Mouse (Mus musculus) megakaryocyte, embryonic 14.5 days (primary cell): ENCODE measurements at regions not wholly inside any gene's neighbourhood (a gene's known extent, or its start where the extent isn't known, plus 50 kb on each side); places are given as distances from the start of the nearest gene placed in this dataset.

ENCODE experiments used
- H3K27me3 ChIP-seq: replicated peaks from 2 replicates; pipeline ENCODE3; 2012; ENCODE audit warnings: inconsistent platforms
- H3K36me3 ChIP-seq: replicated peaks from 2 replicates; pipeline ENCODE3; 2012; ENCODE audit warnings: low read length, inconsistent platforms, mixed read lengths
- H3K4me1 ChIP-seq: 2 replicates; pipeline ENCODE4 v1.6.1; 2012; ENCODE audit warnings: inconsistent platforms
- H3K4me3 ChIP-seq: replicated peaks from 2 replicates; pipeline ENCODE3; 2012; ENCODE audit warnings: moderate library complexity, mild to moderate bottlenecking, inconsistent platforms
- H3K9me3 ChIP-seq: 2 replicates; pipeline ENCODE4 v1.6.1; 2012; ENCODE audit warnings: inconsistent platforms
- FLI1 ChIP-seq: IDR thresholded peaks from 2 replicates; pipeline ENCODE4 v1.6.1; 2012; ENCODE audit warnings: low read length, inconsistent platforms, mixed read lengths
- GATA1 ChIP-seq: IDR thresholded peaks from 3 replicates; pipeline ENCODE4 v1.6.1; 2012; ENCODE audit warnings: mixed read lengths, low read length, inconsistent platforms, borderline replicate concordance

DNA sequence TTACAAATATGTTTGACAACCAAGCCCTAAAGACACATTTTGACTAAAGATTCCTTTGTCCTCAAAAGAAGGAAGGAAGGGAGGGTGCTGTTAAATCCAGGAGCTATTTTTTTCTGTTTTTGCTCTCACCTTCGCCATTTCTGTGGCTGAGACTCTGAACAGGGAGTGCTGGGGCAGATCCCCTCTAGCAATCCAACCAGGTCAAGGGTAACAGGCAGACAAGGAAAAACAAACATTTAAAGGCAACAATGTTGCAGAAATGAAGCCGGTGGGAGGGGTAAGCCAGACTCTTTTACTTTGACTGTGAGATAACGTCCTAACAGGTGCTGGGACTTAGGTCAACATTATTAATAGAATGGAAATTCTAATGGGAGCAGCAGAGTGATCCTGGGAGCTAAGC lies 158.2 kb upstream of the Slc38a2 start:
- TF ChIP-seq FLI1 (no peak), GATA1 (no peak)

DNA sequence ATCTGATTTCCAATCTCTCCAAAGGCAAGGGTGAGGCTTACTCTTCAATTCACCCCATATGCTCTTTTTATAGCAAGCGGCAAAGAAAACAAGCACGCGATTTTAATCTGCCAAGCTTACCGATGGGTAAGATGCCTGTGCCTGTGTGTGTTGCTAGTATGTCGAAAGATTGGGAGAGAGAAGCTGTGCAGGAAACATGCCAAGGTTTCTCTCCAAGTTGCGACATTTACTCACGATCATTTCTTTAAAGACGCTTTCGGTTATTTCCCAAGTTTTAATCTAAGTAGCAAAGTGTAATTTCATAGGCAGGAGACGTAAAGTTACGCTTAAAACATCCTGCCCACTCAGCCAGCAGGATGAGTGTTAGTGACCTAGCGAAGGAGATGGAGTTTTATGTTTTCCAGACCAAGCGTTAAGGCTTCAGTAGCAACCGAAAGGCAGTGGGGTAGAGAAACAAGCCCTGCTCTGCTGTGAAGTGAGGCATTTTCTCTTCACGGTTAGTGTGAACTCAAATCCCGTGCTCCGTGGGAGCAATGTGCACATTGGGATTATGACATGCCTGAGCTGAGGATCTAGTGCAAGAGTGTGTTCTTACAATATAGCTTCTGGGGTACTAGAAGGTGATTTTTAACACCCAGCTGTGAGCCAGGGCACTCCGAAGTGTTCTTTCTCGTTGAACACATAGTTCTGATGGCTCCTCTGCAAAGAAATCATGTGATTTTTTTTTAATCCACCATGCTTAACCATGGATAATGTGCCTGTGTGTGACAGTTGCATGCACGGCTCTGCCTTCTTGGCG lies 152.6 kb upstream of the Slc38a2 start:
- Histone ChIP-seq H3K4me3 (no peak overlapping the region), H3K9me3 (peaks cover 16% of the 10 kb centered on the region), H3K27me3 (no peaks in the 10 kb centered on the region), H3K4me1 (no peaks in the 10 kb centered on the region), H3K36me3 (no peaks in the 10 kb centered on the region)
- TF ChIP-seq FLI1 (no peak), GATA1 (no peak)

More for the DNA sequence above, 158.2 kb upstream of the Slc38a2 start:
- Histone ChIP-seq H3K27me3 (no peaks in the 10 kb centered on the region), H3K36me3 (no peaks in the 10 kb centered on the region), H3K9me3 (peaks cover 9% of the 10 kb centered on the region), H3K4me3 (no peak overlapping the region), H3K4me1 (no peaks in the 10 kb centered on the region)

DNA sequence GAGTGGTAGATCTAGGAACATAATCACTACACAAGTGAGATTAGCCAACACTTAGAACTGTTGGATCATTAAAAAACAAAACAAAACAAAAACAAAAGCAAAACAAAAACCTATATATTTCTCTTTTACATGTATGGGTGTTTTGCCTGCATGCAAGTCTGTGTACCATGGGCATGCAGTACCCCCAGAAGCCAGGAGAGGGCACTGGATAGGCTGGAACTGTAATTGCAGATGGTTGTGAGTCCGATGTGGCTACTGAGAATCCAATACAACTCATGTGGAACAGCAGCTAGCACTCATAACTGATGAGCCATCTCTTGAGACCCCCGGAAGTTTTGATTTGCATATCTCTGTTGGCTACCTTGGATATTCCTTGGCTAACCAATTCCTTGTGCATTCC lies 148.6 kb upstream of the Slc38a2 start:
- no peaks in the 10 kb centered on the region for H3K4me1 ChIP-seq
- no peaks in the 10 kb centered on the region for H3K36me3 ChIP-seq
- no peak overlapping the region for H3K4me3 ChIP-seq
- no peaks in the 10 kb centered on the region for H3K27me3 ChIP-seq
- TF ChIP-seq GATA1, result no peak
- TF ChIP-seq FLI1, result no peak
- H3K9me3 ChIP-seq, result peaks cover 18% of the 10 kb centered on the region

DNA sequence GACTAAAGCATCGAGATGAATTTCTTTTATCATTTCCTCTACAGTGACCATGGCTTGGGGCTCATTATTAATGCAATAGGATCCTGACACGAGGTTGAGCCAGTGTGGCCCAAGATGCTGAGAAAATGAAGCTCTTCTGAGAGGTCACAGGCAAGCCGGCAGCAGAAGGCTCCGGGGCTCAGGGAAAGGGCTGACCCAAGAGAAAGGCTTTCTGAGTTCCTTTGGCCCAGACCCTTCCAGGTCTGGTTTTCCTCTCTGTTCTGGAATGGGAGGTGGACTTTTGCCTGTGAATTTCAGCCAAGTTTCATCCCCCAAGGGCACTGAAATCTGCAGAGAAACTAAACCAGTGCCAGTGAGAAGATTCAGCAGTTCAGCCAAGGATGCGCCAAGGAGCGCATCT lies 145.7 kb upstream of the Slc38a2 start:
- Histone ChIP-seq H3K36me3 (no peaks in the 10 kb centered on the region), H3K27me3 (no peaks in the 10 kb centered on the region), H3K4me3 (no peak overlapping the region), H3K4me1 (no peaks in the 10 kb centered on the region), H3K9me3 (peaks cover 18% of the 10 kb centered on the region)
- TF ChIP-seq GATA1, result no peak
- TF ChIP-seq FLI1, result no peak

DNA sequence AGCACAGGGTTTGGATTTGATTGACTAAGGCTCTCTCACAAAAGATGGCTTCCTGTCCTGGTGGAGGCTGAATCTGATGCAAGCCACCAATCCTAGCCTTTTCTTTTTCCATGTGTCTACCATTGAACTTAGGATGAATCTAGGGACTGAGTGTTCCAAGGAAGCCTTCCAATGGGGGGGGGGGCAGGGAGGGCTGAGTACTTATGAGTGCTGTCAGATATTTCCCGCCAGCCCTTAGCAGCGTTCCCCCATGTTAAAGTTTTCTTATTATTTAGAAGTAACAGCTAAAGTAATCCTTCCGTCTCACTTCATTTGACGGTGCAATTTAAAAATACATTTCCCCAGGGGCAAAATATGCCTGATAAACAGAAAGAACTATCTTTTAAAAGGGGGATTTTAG lies 144.8 kb upstream of the Slc38a2 start:
- Histone ChIP-seq H3K36me3 (no peaks in the 10 kb centered on the region), H3K27me3 (no peaks in the 10 kb centered on the region), H3K4me3 (no peak overlapping the region), H3K4me1 (no peaks in the 10 kb centered on the region), H3K9me3 (peaks cover 18% of the 10 kb centered on the region)
- TF ChIP-seq GATA1, result no peak
- no peak for TF ChIP-seq FLI1

DNA sequence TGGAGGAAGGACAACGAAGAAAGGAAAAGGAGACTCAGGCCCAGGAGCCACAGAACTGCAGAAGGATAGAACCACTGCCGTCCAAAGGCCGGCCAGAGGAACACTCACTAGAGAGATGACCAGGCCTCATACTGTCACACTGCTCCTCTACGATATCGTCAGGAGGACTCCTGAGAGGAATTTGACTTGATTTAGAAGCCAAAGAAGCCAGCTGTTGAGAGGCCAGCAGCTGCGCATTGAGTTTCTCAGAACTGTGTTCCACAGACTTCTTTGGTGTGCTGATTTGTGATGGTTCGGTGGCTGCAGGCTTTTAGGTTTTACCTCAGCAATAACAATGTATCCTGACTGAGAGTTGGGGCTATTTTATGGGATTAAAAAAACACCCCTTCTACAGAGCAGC lies 144.1 kb upstream of the Slc38a2 start:
- no peaks in the 10 kb centered on the region for H3K27me3 ChIP-seq
- H3K4me3 ChIP-seq, result no peak overlapping the region
- H3K36me3 ChIP-seq, result no peaks in the 10 kb centered on the region
- H3K9me3 ChIP-seq, result peaks cover 18% of the 10 kb centered on the region
- no peaks in the 10 kb centered on the region for H3K4me1 ChIP-seq
- TF ChIP-seq GATA1 (no peak), FLI1 (no peak)

DNA sequence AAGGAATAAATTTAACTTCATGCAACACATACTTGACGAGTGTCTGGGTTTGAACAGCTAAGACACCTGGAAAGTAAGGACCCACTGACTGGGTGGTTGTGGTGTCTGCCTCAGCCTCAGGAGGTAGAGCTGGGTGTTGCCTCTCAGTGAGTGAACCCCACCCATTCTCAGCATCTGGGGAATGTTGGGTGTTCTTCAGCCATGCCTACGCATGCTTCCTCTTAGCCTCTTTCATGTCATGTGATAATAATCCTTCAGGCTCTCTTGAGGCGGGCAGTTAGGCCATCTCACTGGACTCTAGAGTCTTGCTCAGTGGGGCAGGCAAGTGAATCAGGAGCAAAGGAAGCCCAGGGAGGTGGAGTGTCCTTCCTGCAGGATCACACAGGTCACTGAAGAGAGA lies 143.4 kb upstream of the Slc38a2 start:
- H3K27me3 ChIP-seq, result no peaks in the 10 kb centered on the region
- TF ChIP-seq FLI1 (no peak), GATA1 (no peak)
- H3K36me3 ChIP-seq, result no peaks in the 10 kb centered on the region
- H3K9me3 ChIP-seq, result peaks cover 15% of the 10 kb centered on the region
- no peak overlapping the region for H3K4me3 ChIP-seq
- H3K4me1 ChIP-seq, result no peaks in the 10 kb centered on the region

DNA sequence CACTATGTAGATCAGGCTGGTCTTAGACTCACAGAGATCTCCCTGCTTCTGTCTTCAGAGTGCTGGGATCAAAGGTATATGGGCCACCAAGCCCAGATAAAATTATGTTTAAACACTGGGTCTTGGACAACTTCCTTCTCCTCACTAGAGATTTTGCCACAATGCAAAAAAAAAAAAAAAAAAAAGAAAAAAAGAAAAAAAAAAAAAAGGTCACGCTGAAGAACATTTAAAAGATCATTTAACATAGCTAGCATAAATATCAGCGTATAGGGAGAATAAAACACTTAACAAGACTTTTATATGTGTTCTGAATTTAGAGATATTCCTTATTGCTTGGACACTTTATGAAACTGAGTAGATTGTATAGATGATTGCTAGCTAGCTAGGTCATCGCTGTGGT lies 137.1 kb upstream of the Slc38a2 start:
- no peak for TF ChIP-seq FLI1
- TF ChIP-seq GATA1, result no peak
- no peak overlapping the region for H3K4me3 ChIP-seq
- peaks cover 14% of the 10 kb centered on the region for H3K9me3 ChIP-seq
- H3K4me1 ChIP-seq, result no peaks in the 10 kb centered on the region
- H3K36me3 ChIP-seq, result no peaks in the 10 kb centered on the region
- peaks cover 2% of the 10 kb centered on the region for H3K27me3 ChIP-seq

GRCm38 (mm10) chr15:96834862-96835261 lies 135.3 kb upstream of the Slc38a2 start:
- TF ChIP-seq FLI1 (no peak), GATA1 (no peak)
- Histone ChIP-seq H3K9me3 (peaks cover 20% of the 10 kb centered on the region), H3K36me3 (no peaks in the 10 kb centered on the region), H3K27me3 (peaks cover 2% of the 10 kb centered on the region), H3K4me1 (no peaks in the 10 kb centered on the region), H3K4me3 (no peak overlapping the region)

- Histone ChIP-seq H3K9me3 (peaks cover 20% of the 10 kb centered on the region), H3K36me3 (no peaks in the 10 kb centered on the region), H3K4me1 (no peaks in the 10 kb centered on the region), H3K4me3 (no peak overlapping the region), H3K27me3 (peaks cover 2% of the 10 kb centered on the region)
- TF ChIP-seq FLI1 (no peak), GATA1 (no peak)
Measured at GRCm38 (mm10) chr15:96834162-96834843, 134.8 kb upstream of the Slc38a2 start.
